Mouse (Mus musculus) heart, embryonic 14.5 days (tissue): ENCODE measurements around the gene Wdr76. TPM values are rescaled to one million over a fixed set of nuclear protein-coding genes. Genes with fewer than 3 reads are reported as not detected.
"Not testable (repeated sequence)": the region's sequence is repeated elsewhere in the genome, so short reads cannot be mapped to it uniquely, and the experiment has no call there.

ENCODE experiments used
- ATAC-seq: fragments of 200-750 bp; cut with Nextera tagmentation; 2 replicates; pipeline ENCODE4 v1.8.0; 2017; ENCODE audit warnings: low read depth, moderate TSS enrichment; ENCODE audit not compliant: insufficient number of reproducible peaks, insufficient read depth, low FRiP score
- H3K27ac ChIP-seq, 2 experiments: fragments of 200-500 bp in 1 of 2; fragments of 300-500 bp in 1 of 2; sonication (generic) in 1 of 2; replicated peaks in 1 of 2; 2 replicates each; pipeline ENCODE4 v1.5.1; 2012 to 2014; ENCODE audit warnings: low read depth in 2 of 2, low read length in 2 of 2, control low read depth in 1 of 2, mild to moderate bottlenecking in 1 of 2, mixed read lengths in 1 of 2; ENCODE audit not compliant: control insufficient read depth in 1 of 2, insufficient read depth in 1 of 2
- H3K27me3 ChIP-seq: fragments of 300-500 bp; sonication (generic); 2 replicates; pipeline ENCODE4 v1.6.1; 2014; ENCODE audit warnings: mild to moderate bottlenecking, low read length, control low read depth; ENCODE audit not compliant: control insufficient read depth, insufficient read depth
- H3K36me3 ChIP-seq: fragments of 300-500 bp; sonication (generic); 2 replicates; pipeline ENCODE4 v1.6.1; 2014; ENCODE audit warnings: mild to moderate bottlenecking, control low read depth, low read length, mixed read lengths; ENCODE audit not compliant: control insufficient read depth, insufficient read depth
- H3K4me1 ChIP-seq, 2 experiments: fragments of 200-500 bp in 1 of 2; fragments of 300-500 bp in 1 of 2; sonication (generic) in 1 of 2; 2 replicates each; pipeline ENCODE4 v1.6.1; 2012 to 2014; ENCODE audit warnings: low read length in 2 of 2, control low read depth in 1 of 2, mixed read lengths in 1 of 2; ENCODE audit not compliant: control insufficient read depth in 2 of 2, insufficient read depth in 2 of 2
- H3K4me2 ChIP-seq: fragments of 300-500 bp; sonication (generic); 2 replicates; pipeline ENCODE4 v1.6.1; 2014; ENCODE audit warnings: mild to moderate bottlenecking, low read length
- H3K4me3 ChIP-seq, 2 experiments: fragments of 200-500 bp in 1 of 2; fragments of 300-500 bp in 1 of 2; sonication (generic) in 1 of 2; 2 replicates each; pipeline ENCODE4 v1.5.1; 2012 to 2014; ENCODE audit warnings: low read length in 2 of 2, mild to moderate bottlenecking in 2 of 2, control low read depth in 1 of 2, low read depth in 1 of 2, moderate library complexity in 1 of 2; ENCODE audit not compliant: control insufficient read depth in 1 of 2, insufficient read depth in 1 of 2
- H3K9ac ChIP-seq: fragments of 300-500 bp; sonication (generic); 2 replicates; pipeline ENCODE4 v1.6.1; 2014; ENCODE audit warnings: mild to moderate bottlenecking, low read length
- H3K9me3 ChIP-seq: fragments of 300-500 bp; sonication (generic); 2 replicates; pipeline ENCODE4 v1.6.1; 2016; ENCODE audit warnings: low read length, control low read depth; ENCODE audit not compliant: control insufficient read depth
- WGBS: fragments of 180-500 bp; shearing (Covaris S2); extraction: QIAGEN DNeasy Blood & Tissue Kit; methylation state at CpG from one replicate; pipeline ENCODE4 v1.1.7; 2014; 5-methylcytosine and 5-hydroxymethylcytosine counted together
- polyA plus RNA-seq: library from polyadenylated mRNA; unstranded; fragments of >200 nt; fragmentation: Nextera tagmentation; extraction: Ambion mirVana; gene quantifications from 2 replicates; pipeline ENCODE4 v1.2.1, GENCODE M21; 2014

Gene Wdr76
- 6.5 and 7.2 TPM in 2 replicates for polyA plus RNA-seq

GRCm38 (mm10) chr2:121505942-121506882, at the start of gene Wdr76, which contains the start of gene Mfap1a:
Wdr76 (plus strand) TSS chr2:121506723.
Mfap1a (minus strand) TSS chr2:121506665.
- not testable (repeated sequence) for H3K36me3 ChIP-seq, H3K27me3 ChIP-seq, H3K9me3 ChIP-seq
- ATAC-seq, result peak; percentile 83
- Histone ChIP-seq H3K27ac (peak within 1 kb of the TSS; percentile 57 to 73), H3K4me1 (peaks cover 0 to 17% of the 10 kb centered on the region in 2 experiments), H3K4me2 (peak within 1 kb of the TSS; percentile 79), H3K9ac (peak within 1 kb of the TSS; percentile 78), H3K4me3 (peak within 1 kb of the TSS; percentile 52 to 70)
- 3% methylated on average over 40 of the region's 42 CpGs for WGBS

GRCm38 (mm10) chr2:121460071-121460470, 46.5 kb upstream of the Wdr76 start:
- 63% methylated on average over 2 of the region's 2 CpGs for WGBS

GRCm38 (mm10) chr2:121468982-121469381, 37.5 kb upstream of the Wdr76 start:
- H3K4me2 ChIP-seq, H3K27ac ChIP-seq, H3K27me3 ChIP-seq, ATAC-seq, H3K9ac ChIP-seq, H3K9me3 ChIP-seq, H3K4me3 ChIP-seq, H3K36me3 ChIP-seq, H3K4me1 ChIP-seq: not testable (repeated sequence)
- 30% methylated on average over 2 of the region's 6 CpGs for WGBS

More at GRCm38 (mm10) chr2:121460071-121460470, 46.5 kb upstream of the Wdr76 start:
- Histone ChIP-seq H3K27me3 (no peaks in the 10 kb centered on the region), H3K36me3 (peaks cover 34% of the 10 kb centered on the region), H3K4me2 (no peak overlapping the region), H3K9ac (no peak overlapping the region), H3K4me3 (no peak overlapping the region), H3K4me1 (peaks cover 2 to 11% of the 10 kb centered on the region in 2 experiments; a peak in 2 of 4 replicates), H3K9me3 (no peaks in the 10 kb centered on the region), H3K27ac (no peak overlapping the region)
- ATAC-seq, result no peak

- not testable (repeated sequence) for H3K27ac ChIP-seq, H3K9ac ChIP-seq, H3K4me3 ChIP-seq, H3K4me1 ChIP-seq, H3K36me3 ChIP-seq, H3K27me3 ChIP-seq, H3K4me2 ChIP-seq, H3K9me3 ChIP-seq, ATAC-seq
- WGBS, result 96% methylated on average over 3 of the region's 3 CpGs
These were observed 33.7 kb upstream of the Wdr76 start for GRCm38 (mm10) chr2:121472783-121473182.

- peak; percentile 82; the same call in 1 of the 2 replicates for ATAC-seq
- H3K36me3 ChIP-seq, H3K4me1 ChIP-seq, H3K9me3 ChIP-seq, H3K27me3 ChIP-seq: not testable (repeated sequence)
- peak within 1 kb of the TSS; percentile 48 to 55 for H3K27ac ChIP-seq
- peak within 1 kb of the TSS; percentile 60 to 69 for H3K4me3 ChIP-seq
- WGBS, result 5% methylated on average over 38 of the region's 41 CpGs
- H3K4me2 ChIP-seq, result peak within 1 kb of the TSS; percentile 66
- peak within 1 kb of the TSS; percentile 77 for H3K9ac ChIP-seq
These were observed 33.0 kb upstream of the Wdr76 start, which contains the start of gene Mfap1b for GRCm38 (mm10) chr2:121473301-121474179. Mfap1b (minus strand) TSS chr2:121474067.

GRCm38 (mm10) chr2:121474180-121474535, 32.4 kb upstream of the Wdr76 start:
- Histone ChIP-seq H3K36me3 (0 out of 2 replicates have a peak, but pooled peaks cover 3% of the 10 kb centered on the region), H3K4me1 (no peaks in the 10 kb centered on the region), H3K4me2 (peak overlapping the region; percentile 66), H3K9me3 (no peaks in the 10 kb centered on the region), H3K27me3 (no peaks in the 10 kb centered on the region), H3K27ac (peak overlapping the region; percentile 48 to 55; a peak in 3 of 4 replicates), H3K9ac (peak overlapping the region; percentile 77), H3K4me3 (peak overlapping the region; percentile 60 to 69)
- WGBS, result 27% methylated on average over 8 of the region's 8 CpGs
- ATAC-seq, result 0 out of 2 replicates have a peak, but pooled peaks have one; percentile 6

GRCm38 (mm10) chr2:121475306-121475705, 31.2 kb upstream of the Wdr76 start:
- 100% methylated on average over 2 of the region's 2 CpGs for WGBS
- not testable (repeated sequence) for ATAC-seq

More at GRCm38 (mm10) chr2:121475306-121475705, 31.2 kb upstream of the Wdr76 start:
- H3K9ac ChIP-seq, H3K4me1 ChIP-seq, H3K9me3 ChIP-seq, H3K4me3 ChIP-seq, H3K27me3 ChIP-seq, H3K27ac ChIP-seq, H3K4me2 ChIP-seq, H3K36me3 ChIP-seq: not testable (repeated sequence)
